Mouse (Mus musculus): ENCODE results near the gene Adtrp. TPM values are rescaled to one million over a fixed set of nuclear protein-coding genes. Genes with fewer than 3 reads are reported as not detected.

Adtrp gene
- not detected in 2 replicates for polyA plus RNA-seq (2012; ENCODE audit: insufficient read depth, low replicate concordance)

DNA sequence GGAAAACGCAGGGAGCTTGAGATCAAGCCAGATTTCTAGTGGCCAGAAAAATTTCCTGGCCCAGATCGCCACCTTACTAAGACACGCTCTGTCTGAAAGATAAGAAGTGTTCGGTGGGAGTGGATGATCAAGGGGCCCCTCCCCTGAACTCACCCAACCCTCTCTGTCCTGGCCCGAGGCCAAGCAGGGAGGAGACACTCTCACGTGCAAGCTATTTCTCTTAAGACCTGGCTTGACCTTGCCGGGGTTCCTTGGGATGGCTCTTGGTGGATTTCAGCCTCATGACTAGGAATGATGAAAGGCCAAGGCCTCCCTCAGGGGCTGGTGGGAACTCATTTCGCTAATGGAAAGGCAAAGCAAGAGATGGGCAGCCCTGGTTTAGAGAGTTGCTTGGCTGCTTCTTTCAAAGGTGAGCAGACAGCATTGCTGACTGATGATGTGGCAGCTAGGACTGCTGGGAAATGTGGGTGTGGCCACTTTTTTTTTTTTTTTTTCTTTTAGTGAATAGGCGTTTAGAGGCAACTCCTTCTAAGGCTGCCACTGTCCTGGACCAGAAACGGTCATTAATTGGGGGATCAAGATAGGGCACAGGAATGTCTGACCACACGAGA is at the start of gene Adtrp:
TSS of gene Adtrp (minus strand) at position 169 of the 611 bp plus-strand sequence.
- Histone ChIP-seq H3K27me3 (replicated peaks) (peaks cover 2% of the 10 kb centered on the region), H3K36me3 (replicated peaks; ENCODE audit: low read length) (no peaks in the 10 kb centered on the region), H3K9me3 (0 out of 2 replicates have a peak, but pooled peaks cover 5% of the 10 kb centered on the region), H3K4me1 (no peaks in the 10 kb centered on the region), H3K4me3 (replicated peaks) (no peak within 1 kb of the TSS)
- TF ChIP-seq FLI1 (IDR thresholded peaks at IDR 0.05; ENCODE audit: low read length) (no peak), GATA1 (IDR thresholded peaks at IDR 0.05; ENCODE audit: borderline replicate concordance, low read length) (no peak)

- Histone ChIP-seq H3K4me1 (no peaks in the 10 kb centered on the region), H3K4me3 (replicated peaks) (no peak overlapping the region), H3K9me3 (no peaks in the 10 kb centered on the region), H3K36me3 (replicated peaks; ENCODE audit: low read length) (no peaks in the 10 kb centered on the region), H3K27me3 (replicated peaks) (no peaks in the 10 kb centered on the region)
- TF ChIP-seq FLI1 (IDR thresholded peaks at IDR 0.05; ENCODE audit: low read length) (no peak), GATA1 (IDR thresholded peaks at IDR 0.05; ENCODE audit: borderline replicate concordance, low read length) (no peak)
These were observed 44.5 kb upstream of the Adtrp start for GRCm38 (mm10) chr13:41892016-41892415.

DNA sequence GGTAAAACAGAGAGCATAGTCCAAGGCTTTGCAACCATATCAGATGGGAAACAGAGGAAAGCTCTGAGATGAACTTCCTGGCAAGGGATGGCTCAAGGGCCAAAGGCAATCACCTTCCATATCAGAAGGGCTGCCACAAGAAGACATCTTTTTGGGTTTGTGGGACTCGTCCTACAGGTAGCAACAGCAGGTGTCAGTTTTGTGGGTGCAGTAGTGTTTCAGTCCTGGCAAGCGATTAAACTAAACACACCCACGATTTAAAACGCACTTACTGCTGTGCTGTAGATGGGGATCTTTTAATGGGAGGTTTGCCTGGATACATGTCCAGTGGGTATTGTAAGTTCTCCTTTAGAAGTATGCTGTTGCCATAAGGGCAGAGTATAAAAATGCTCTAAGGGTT is 43.1 kb upstream of the Adtrp start:
- TF ChIP-seq GATA1 (IDR thresholded peaks at IDR 0.05; ENCODE audit: borderline replicate concordance, low read length), result no peak
- no peak for TF ChIP-seq FLI1 (IDR thresholded peaks at IDR 0.05; ENCODE audit: low read length)
- H3K27me3 ChIP-seq (replicated peaks), result no peaks in the 10 kb centered on the region
- H3K4me1 ChIP-seq, result no peaks in the 10 kb centered on the region
- no peak overlapping the region for H3K4me3 ChIP-seq (replicated peaks)
- no peaks in the 10 kb centered on the region for H3K9me3 ChIP-seq
- no peaks in the 10 kb centered on the region for H3K36me3 ChIP-seq (replicated peaks; ENCODE audit: low read length)

DNA sequence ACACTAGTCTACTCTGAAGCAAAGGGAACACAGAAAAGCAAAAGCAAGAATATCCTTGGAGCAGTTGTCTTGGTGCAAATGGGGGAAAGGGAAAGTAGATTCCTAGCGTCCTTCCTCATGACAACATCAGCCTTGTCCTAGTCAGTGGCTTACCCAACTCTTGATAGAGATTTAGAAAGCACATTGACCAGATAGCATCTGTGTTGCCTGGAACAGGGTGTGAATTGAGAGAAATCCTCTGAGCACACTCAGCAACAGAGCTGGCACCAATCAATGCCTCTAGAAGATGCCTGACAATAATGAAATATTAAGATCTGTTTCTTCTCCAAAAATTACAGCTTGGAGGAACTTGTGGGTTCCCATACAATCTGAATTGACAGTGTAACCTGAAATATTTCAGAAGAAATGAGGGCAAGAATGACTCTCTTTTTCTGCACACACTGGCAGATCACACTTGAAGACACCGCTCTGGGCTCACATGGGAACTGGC is 42.7 kb upstream of the Adtrp start:
- H3K27me3 ChIP-seq (replicated peaks), result no peaks in the 10 kb centered on the region
- no peaks in the 10 kb centered on the region for H3K4me1 ChIP-seq
- TF ChIP-seq FLI1 (IDR thresholded peaks at IDR 0.05; ENCODE audit: low read length) (no peak), GATA1 (IDR thresholded peaks at IDR 0.05; ENCODE audit: borderline replicate concordance, low read length) (no peak)
- H3K9me3 ChIP-seq, result no peaks in the 10 kb centered on the region
- no peak overlapping the region for H3K4me3 ChIP-seq (replicated peaks)
- no peaks in the 10 kb centered on the region for H3K36me3 ChIP-seq (replicated peaks; ENCODE audit: low read length)

- no peaks in the 10 kb centered on the region for H3K27me3 ChIP-seq (replicated peaks)
- no peaks in the 10 kb centered on the region for H3K4me1 ChIP-seq
- TF ChIP-seq GATA1 (IDR thresholded peaks at IDR 0.05; ENCODE audit: borderline replicate concordance, low read length) (no peak), FLI1 (IDR thresholded peaks at IDR 0.05; ENCODE audit: low read length) (no peak)
- no peak overlapping the region for H3K4me3 ChIP-seq (replicated peaks)
- H3K36me3 ChIP-seq (replicated peaks; ENCODE audit: low read length), result no peaks in the 10 kb centered on the region
- no peaks in the 10 kb centered on the region for H3K9me3 ChIP-seq
These were observed 41.2 kb upstream of the Adtrp start for GRCm38 (mm10) chr13:41888644-41889043.

DNA sequence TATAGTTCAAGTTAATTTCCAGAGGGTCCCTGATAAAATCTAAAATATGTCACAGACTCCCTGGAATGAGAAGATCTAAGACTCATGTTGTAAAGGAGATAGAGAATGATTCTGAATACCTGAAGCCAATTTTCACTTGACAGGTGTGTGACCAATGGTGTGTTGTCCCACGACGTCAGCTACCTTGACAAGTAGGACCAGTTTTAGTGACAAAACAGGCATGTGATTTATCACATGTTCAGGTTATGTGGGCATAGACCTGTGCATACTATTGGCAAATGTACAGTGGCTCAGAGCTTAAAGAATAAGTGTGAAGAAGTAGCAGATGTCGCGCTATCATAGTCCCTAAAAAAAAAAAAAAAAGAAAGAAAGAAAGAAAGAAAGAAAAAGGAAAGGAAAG is 38.6 kb upstream of the Adtrp start:
- no peaks in the 10 kb centered on the region for H3K36me3 ChIP-seq (replicated peaks; ENCODE audit: low read length)
- H3K27me3 ChIP-seq (replicated peaks), result no peaks in the 10 kb centered on the region
- no peak overlapping the region for H3K4me3 ChIP-seq (replicated peaks)
- H3K4me1 ChIP-seq, result no peaks in the 10 kb centered on the region
- no peak for TF ChIP-seq FLI1 (IDR thresholded peaks at IDR 0.05; ENCODE audit: low read length)
- TF ChIP-seq GATA1 (IDR thresholded peaks at IDR 0.05; ENCODE audit: borderline replicate concordance, low read length), result no peak
- no peaks in the 10 kb centered on the region for H3K9me3 ChIP-seq

- H3K36me3 ChIP-seq (replicated peaks; ENCODE audit: low read length), result no peaks in the 10 kb centered on the region
- H3K4me1 ChIP-seq, result no peaks in the 10 kb centered on the region
- H3K9me3 ChIP-seq, result no peaks in the 10 kb centered on the region
- TF ChIP-seq GATA1 (IDR thresholded peaks at IDR 0.05; ENCODE audit: borderline replicate concordance, low read length) (no peak), FLI1 (IDR thresholded peaks at IDR 0.05; ENCODE audit: low read length) (no peak)
- no peak overlapping the region for H3K4me3 ChIP-seq (replicated peaks)
- H3K27me3 ChIP-seq (replicated peaks), result no peaks in the 10 kb centered on the region
These were observed 36.3 kb upstream of the Adtrp start for GRCm38 (mm10) chr13:41883665-41884291.

- no peak for TF ChIP-seq GATA1 (IDR thresholded peaks at IDR 0.05; ENCODE audit: borderline replicate concordance, low read length)
- no peak for TF ChIP-seq FLI1 (IDR thresholded peaks at IDR 0.05; ENCODE audit: low read length)
- no peaks in the 10 kb centered on the region for H3K27me3 ChIP-seq (replicated peaks)
- H3K4me1 ChIP-seq, result no peaks in the 10 kb centered on the region
- H3K9me3 ChIP-seq, result no peaks in the 10 kb centered on the region
- H3K36me3 ChIP-seq (replicated peaks; ENCODE audit: low read length), result no peaks in the 10 kb centered on the region
- H3K4me3 ChIP-seq (replicated peaks), result no peak overlapping the region
These were observed 33.7 kb upstream of the Adtrp start for GRCm38 (mm10) chr13:41881201-41881600.

DNA sequence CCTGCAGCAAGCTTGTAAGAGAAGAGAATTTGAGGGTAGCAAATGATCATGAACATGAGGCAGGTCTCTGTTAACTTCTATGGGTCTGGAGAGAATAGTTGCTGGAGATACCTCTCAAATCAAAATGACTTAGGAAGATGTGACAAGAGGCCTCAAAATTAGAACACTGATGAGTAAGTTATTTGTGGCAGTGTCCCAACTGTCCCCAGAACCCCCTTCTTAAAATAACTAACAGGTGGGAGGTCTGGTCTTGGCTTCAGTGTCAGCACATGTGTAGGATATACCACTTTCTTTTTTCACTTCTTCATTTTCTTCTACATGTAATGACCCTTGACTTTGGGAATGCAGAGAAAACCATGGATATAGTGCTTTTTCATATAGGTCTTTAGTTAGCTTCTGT is 33.0 kb upstream of the Adtrp start:
- Histone ChIP-seq H3K4me3 (replicated peaks) (no peak overlapping the region), H3K4me1 (no peaks in the 10 kb centered on the region), H3K9me3 (no peaks in the 10 kb centered on the region), H3K36me3 (replicated peaks; ENCODE audit: low read length) (no peaks in the 10 kb centered on the region), H3K27me3 (replicated peaks) (no peaks in the 10 kb centered on the region)
- TF ChIP-seq GATA1 (IDR thresholded peaks at IDR 0.05; ENCODE audit: borderline replicate concordance, low read length) (no peak), FLI1 (IDR thresholded peaks at IDR 0.05; ENCODE audit: low read length) (no peak)

- Histone ChIP-seq H3K27me3 (replicated peaks) (no peaks in the 10 kb centered on the region), H3K4me1 (no peaks in the 10 kb centered on the region), H3K4me3 (replicated peaks) (no peak overlapping the region), H3K9me3 (no peaks in the 10 kb centered on the region), H3K36me3 (replicated peaks; ENCODE audit: low read length) (no peaks in the 10 kb centered on the region)
- TF ChIP-seq GATA1 (IDR thresholded peaks at IDR 0.05; ENCODE audit: borderline replicate concordance, low read length) (no peak), FLI1 (IDR thresholded peaks at IDR 0.05; ENCODE audit: low read length) (no peak)
These were observed 25.2 kb upstream of the Adtrp start for GRCm38 (mm10) chr13:41872686-41873085.
